Mouse (Mus musculus) lung, adult 2 months (tissue): Measurements from ENCODE around the gene Slc22a23.

Experiments
- CTCF ChIP-seq: fragments of 200-500 bp; IDR thresholded peaks from 2 replicates; pipeline ENCODE4 v1.5.1; 2011; ENCODE audit warnings: mild to moderate bottlenecking, low read length, control low read depth; ENCODE audit not compliant: insufficient read depth
- POLR2A ChIP-seq: fragments of 200-500 bp; IDR thresholded peaks from 2 replicates; pipeline ENCODE4 v1.6.1; 2011; ENCODE audit warnings: low read depth, mild to moderate bottlenecking, control low read depth, low read length, borderline replicate concordance; ENCODE audit errors: extremely low read depth

DNA sequence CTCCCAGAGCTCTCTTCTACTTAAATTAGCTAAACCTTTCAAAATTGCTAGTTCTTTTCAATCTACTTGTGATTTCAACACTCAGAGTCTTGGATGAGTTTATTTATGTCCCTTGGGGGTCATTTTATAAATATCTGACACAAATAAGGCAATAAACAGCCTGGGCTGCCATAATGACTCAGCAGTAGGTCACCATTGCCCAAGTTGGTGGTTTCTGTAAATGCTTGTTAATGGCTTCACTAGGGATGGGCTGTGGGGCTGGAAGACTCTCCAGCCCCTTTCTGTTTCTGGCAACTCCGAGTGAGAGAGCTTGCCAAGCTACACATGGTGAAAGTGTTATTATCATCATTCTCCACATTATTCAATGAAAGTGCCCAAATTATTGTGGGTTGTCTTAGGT, 20.2 kb upstream of the Slc22a23 start:
- TF ChIP-seq POLR2A (no peak), CTCF (no peak)
